Mouse (Mus musculus) hindbrain, embryonic 14.5 days (tissue): ENCODE results near the gene Klk1b3. TPM values are rescaled to one million over a fixed set of nuclear protein-coding genes. Genes with fewer than 3 reads are reported as not detected.
"Not testable (repeated sequence)": the region's sequence is repeated elsewhere in the genome, so short reads cannot be mapped to it uniquely, and the experiment has no call there.

Experiments
- ATAC-seq: fragments of 200-750 bp; cut with Nextera tagmentation; 2 replicates; pipeline ENCODE4 v1.8.0; 2017; ENCODE audit warnings: moderate number of reproducible peaks, mild to moderate bottlenecking, moderate TSS enrichment, moderate library complexity; ENCODE audit not compliant: low FRiP score
- DNase-seq: peaks from one replicate; pipeline ENCODE4 v3.0.0-alpha.2; 2015; ENCODE audit warnings: low spot score
- H3K27ac ChIP-seq: fragments of 300-500 bp; sonication (generic); 2 replicates; pipeline ENCODE4 v1.5.1; 2014; ENCODE audit warnings: mild to moderate bottlenecking, moderate library complexity
- H3K27me3 ChIP-seq: fragments of 300-500 bp; sonication (generic); 2 replicates; pipeline ENCODE4 v1.6.1; 2014; ENCODE audit warnings: mild to moderate bottlenecking, low read length, mixed read lengths; ENCODE audit not compliant: control insufficient read depth, insufficient read depth
- H3K36me3 ChIP-seq: fragments of 300-500 bp; sonication (generic); replicated peaks from 2 replicates; pipeline ENCODE4 v1.6.1; 2014; ENCODE audit not compliant: control insufficient read depth, insufficient read depth
- H3K4me1 ChIP-seq: fragments of 300-500 bp; sonication (generic); replicated peaks from 2 replicates; pipeline ENCODE4 v1.6.1; 2014; ENCODE audit warnings: antibody characterized with exemption, low read length, mixed read lengths; ENCODE audit not compliant: control insufficient read depth, insufficient read depth
- H3K4me2 ChIP-seq: fragments of 300-500 bp; sonication (generic); replicated peaks from 2 replicates; pipeline ENCODE4 v1.6.1; 2014; ENCODE audit warnings: mild to moderate bottlenecking, moderate library complexity
- H3K4me3 ChIP-seq: fragments of 300-500 bp; sonication (generic); replicated peaks from 2 replicates; pipeline ENCODE4 v1.5.1; 2014; ENCODE audit warnings: mild to moderate bottlenecking, low read length
- H3K9ac ChIP-seq: fragments of 300-500 bp; sonication (generic); 2 replicates; pipeline ENCODE4 v1.6.1; 2014
- H3K9me3 ChIP-seq: fragments of 300-500 bp; sonication (generic); 2 replicates; pipeline ENCODE4 v1.6.1; 2016; ENCODE audit warnings: low read length; ENCODE audit not compliant: control insufficient read depth
- WGBS: fragments of 180-500 bp; shearing (Covaris S2); extraction: QIAGEN DNeasy Blood & Tissue Kit; methylation state at CpG from one replicate; pipeline ENCODE4 v1.1.7; 2014; 5-methylcytosine and 5-hydroxymethylcytosine counted together
- polyA plus RNA-seq: library from polyadenylated mRNA; unstranded; fragments of >200 nt; fragmentation: Nextera tagmentation; extraction: Ambion mirVana; gene quantifications from 2 replicates; pipeline ENCODE4 v1.2.1, GENCODE M21; 2014

The Klk1b3 gene
- polyA plus RNA-seq, 1 experiment from 2014 or later, result not detected

- Histone ChIP-seq H3K27ac (0 out of 2 replicates have a peak overlapping the region, but pooled peaks have one; percentile 38), H3K4me3 (peak overlapping the region; percentile 86), H3K9ac (peak overlapping the region; percentile 96), H3K4me2 (peak overlapping the region; percentile 74), H3K36me3 (peaks cover 53% of the 10 kb centered on the region), H3K4me1 (peaks cover 13% of the 10 kb centered on the region), H3K9me3 (no peaks in the 10 kb centered on the region), H3K27me3 (no peaks in the 10 kb centered on the region)
- WGBS, result 94% methylated on average over 2 of the region's 2 CpGs
- ATAC-seq (no peak), DNase-seq (no peak)
Measured at GRCm38 (mm10) chr7:44247971-44248370, 50.0 kb downstream of the Klk1b3 start.

- Histone ChIP-seq H3K4me2 (no peak overlapping the region; the same call in 1 of the 2 replicates), H3K27ac (no peak overlapping the region), H3K27me3 (no peaks in the 10 kb centered on the region), H3K9ac (no peak overlapping the region), H3K9me3 (no peaks in the 10 kb centered on the region), H3K4me3 (no peak overlapping the region; the same call in 1 of the 2 replicates), H3K36me3 (peaks cover 65% of the 10 kb centered on the region), H3K4me1 (peaks cover 13% of the 10 kb centered on the region)
- ATAC-seq (no peak), DNase-seq (no peak)
- 96% methylated on average over 4 of the region's 4 CpGs for WGBS
Measured at GRCm38 (mm10) chr7:44249248-44249647, 51.3 kb downstream of the Klk1b3 start.

GRCm38 (mm10) chr7:44250732-44251275 lies 52.8 kb downstream of the Klk1b3 start:
- DNase-seq, result not testable (repeated sequence)
- 95% methylated on average over 17 of the region's 17 CpGs for WGBS
- H3K36me3 ChIP-seq, result peaks cover 71% of the 10 kb centered on the region

More at GRCm38 (mm10) chr7:44250732-44251275, 52.8 kb downstream of the Klk1b3 start:
- ATAC-seq, H3K4me2 ChIP-seq, H3K9ac ChIP-seq, H3K27me3 ChIP-seq, H3K9me3 ChIP-seq, H3K4me3 ChIP-seq, H3K27ac ChIP-seq: not testable (repeated sequence)
- peaks cover 13% of the 10 kb centered on the region for H3K4me1 ChIP-seq

Other genes with a start within 250 kb of the Klk1b3 start
- not detected in 2 replicates for gene Klk1b8, start 247.5 kb upstream of the Klk1b3 start, polyA plus RNA-seq
- gene Klk1b1, start 231.4 kb upstream of the Klk1b3 start, polyA plus RNA-seq, result not detected in 2 replicates
- gene Klk1b9, start 222.1 kb upstream of the Klk1b3 start, polyA plus RNA-seq, result not detected in 2 replicates
- not detected in 2 replicates for gene Klk1b11, start 202.3 kb upstream of the Klk1b3 start, polyA plus RNA-seq
- gene Klk1b26, start 186.0 kb upstream of the Klk1b3 start, polyA plus RNA-seq, result not detected in 2 replicates
- not detected in 2 replicates for gene Klk1b27, start 145.9 kb upstream of the Klk1b3 start, polyA plus RNA-seq
- not detected in 2 replicates for gene Klk1b21, start 95.9 kb upstream of the Klk1b3 start, polyA plus RNA-seq
- gene Klk1b22, start 85.5 kb upstream of the Klk1b3 start, polyA plus RNA-seq, result not detected in 2 replicates
- not detected in 2 replicates for gene Klk1b16, start 61.4 kb upstream of the Klk1b3 start, polyA plus RNA-seq
- gene Klk1b24, start 10.0 kb upstream of the Klk1b3 start, polyA plus RNA-seq, result not detected in 2 replicates
- gene Klk1b4, start 9.2 kb downstream of the Klk1b3 start, polyA plus RNA-seq, result not detected in 2 replicates
- not detected in 2 replicates for gene Klk1b5, start 17.8 kb downstream of the Klk1b3 start, polyA plus RNA-seq
- not detected in 2 replicates for gene Klk1, start 27.2 kb downstream of the Klk1b3 start, polyA plus RNA-seq
- gene Gm36864, start 38.0 kb downstream of the Klk1b3 start, polyA plus RNA-seq, result not detected in 2 replicates
- gene 1700028J19Rik, start 48.5 kb downstream of the Klk1b3 start, polyA plus RNA-seq, result 1.6 and 1.8 TPM in 2 replicates
- gene 2410002F23Rik, start 48.5 kb downstream of the Klk1b3 start, polyA plus RNA-seq, result 180 and 185 TPM in 2 replicates
- not detected in 2 replicates for gene Acp4, start 59.2 kb downstream of the Klk1b3 start, polyA plus RNA-seq
- not detected in 2 replicates for gene Gm15517, start 63.3 kb downstream of the Klk1b3 start, polyA plus RNA-seq
- 3.6 and 3.7 TPM in 2 replicates for gene Clec11a, start 108.7 kb downstream of the Klk1b3 start, polyA plus RNA-seq
- gene Shank1, start 112.1 kb downstream of the Klk1b3 start, polyA plus RNA-seq, result 40.3 and 46.8 TPM in 2 replicates
- 61.8 and 70.8 TPM in 2 replicates for gene Syt3, start 185.9 kb downstream of the Klk1b3 start, polyA plus RNA-seq
- 2.1 and 2.8 TPM in 2 replicates for gene 1700008O03Rik, start 187.6 kb downstream of the Klk1b3 start, polyA plus RNA-seq
- gene Lrrc4b, start 230.8 kb downstream of the Klk1b3 start, polyA plus RNA-seq, result 26.4 and 26.5 TPM in 2 replicates